Mouse (Mus musculus) liver, embryonic 13.5 days (tissue): ENCODE measurements around the gene Itga9. TPM values are rescaled to one million over a fixed set of nuclear protein-coding genes. Genes with fewer than 3 reads are reported as not detected.

ENCODE experiments used
- ATAC-seq: fragments of 200-750 bp; cut with Nextera tagmentation; 2 replicates; pipeline ENCODE4 v1.8.0; 2017; ENCODE audit warnings: low read depth, mild to moderate bottlenecking, moderate number of reproducible peaks, moderate library complexity
- DNase-seq: peaks from one replicate; pipeline ENCODE4 v3.0.0; 2022
- H3K27ac ChIP-seq: fragments of 300-500 bp; sonication (generic); 2 replicates; pipeline ENCODE4 v1.5.1; 2015; ENCODE audit warnings: moderate library complexity, mild to moderate bottlenecking, inconsistent platforms
- H3K27me3 ChIP-seq: fragments of 300-500 bp; sonication (generic); 2 replicates; pipeline ENCODE4 v1.6.1; 2015; ENCODE audit warnings: mild to moderate bottlenecking, inconsistent platforms
- H3K36me3 ChIP-seq: fragments of 300-500 bp; sonication (generic); 2 replicates; pipeline ENCODE4 v1.6.1; 2015; ENCODE audit warnings: mild to moderate bottlenecking, inconsistent platforms
- H3K4me1 ChIP-seq: fragments of 300-500 bp; sonication (generic); replicated peaks from 2 replicates; pipeline ENCODE4 v1.6.1; 2015; ENCODE audit warnings: inconsistent platforms
- H3K4me2 ChIP-seq: fragments of 300-500 bp; sonication (generic); 2 replicates; pipeline ENCODE4 v1.6.1; 2015; ENCODE audit warnings: inconsistent platforms, mild to moderate bottlenecking, moderate library complexity
- H3K4me3 ChIP-seq: fragments of 300-500 bp; sonication (generic); replicated peaks from 2 replicates; pipeline ENCODE4 v1.5.1; 2015; ENCODE audit warnings: mild to moderate bottlenecking, inconsistent platforms
- H3K9ac ChIP-seq: fragments of 300-500 bp; sonication (generic); 2 replicates; pipeline ENCODE4 v1.6.1; 2015; ENCODE audit warnings: mild to moderate bottlenecking, inconsistent platforms
- H3K9me3 ChIP-seq: fragments of 300-500 bp; sonication (generic); replicated peaks from 2 replicates; pipeline ENCODE4 v1.6.1; 2016; ENCODE audit warnings: inconsistent platforms
- WGBS: fragments of 180-500 bp; shearing (Covaris S2); methylation state at CpG from one replicate; pipeline ENCODE4 v1.1.7; 2015; ENCODE audit not compliant: insufficient replicate concordance; 5-methylcytosine and 5-hydroxymethylcytosine counted together
- polyA plus RNA-seq: library from polyadenylated mRNA; unstranded; fragments of >200 nt; fragmentation: Nextera tagmentation; extraction: Ambion mirVana; gene quantifications from 2 replicates; pipeline ENCODE4 v1.2.1, GENCODE M21; 2015

Itga9 gene
- polyA plus RNA-seq, 1 experiment from 2014 or later: 2.2 TPM

GRCm38 (mm10) chr9:118885785-118886184 lies 279.3 kb downstream of the Itga9 start:
- H3K4me3 ChIP-seq: no peak overlapping the region
- H3K4me1 ChIP-seq: no peaks in the 10 kb centered on the region
- H3K27me3 ChIP-seq: no peaks in the 10 kb centered on the region
- WGBS: 57% methylated on average over 6 of the region's 6 CpGs
- H3K27ac ChIP-seq: no peak overlapping the region
- no peak overlapping the region for H3K4me2 ChIP-seq
- ATAC-seq: no peak
- H3K9me3 ChIP-seq: no peaks in the 10 kb centered on the region
- no peak for DNase-seq
- no peak overlapping the region for H3K9ac ChIP-seq
- H3K36me3 ChIP-seq: no peaks in the 10 kb centered on the region

DNA sequence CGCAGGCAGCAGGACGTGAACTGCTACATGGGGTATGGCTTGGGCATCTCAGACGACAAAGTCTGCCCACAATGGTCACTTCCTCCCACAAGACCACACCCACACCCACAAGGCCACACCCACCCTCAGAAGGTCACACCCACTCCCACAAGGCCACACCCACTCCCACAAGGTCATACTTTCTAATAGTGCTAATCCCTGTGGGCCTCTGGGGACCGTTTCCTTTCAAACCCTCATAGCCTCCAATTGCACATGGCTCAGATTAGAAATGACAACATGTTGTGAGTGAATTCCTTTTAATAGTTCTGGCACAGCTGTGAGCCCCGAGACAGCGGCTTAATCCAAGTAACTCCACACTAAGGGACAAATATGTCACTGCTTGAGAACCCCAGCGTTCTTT lies 280.7 kb downstream of the Itga9 start:
- Histone ChIP-seq H3K9me3 (no peaks in the 10 kb centered on the region), H3K4me2 (no peak overlapping the region), H3K36me3 (no peaks in the 10 kb centered on the region), H3K9ac (no peak overlapping the region), H3K27me3 (no peaks in the 10 kb centered on the region), H3K4me1 (no peaks in the 10 kb centered on the region), H3K27ac (no peak overlapping the region), H3K4me3 (no peak overlapping the region)
- DNase-seq (no peak), ATAC-seq (no peak)
- 69% methylated on average over 7 of the region's 7 CpGs for WGBS

DNA sequence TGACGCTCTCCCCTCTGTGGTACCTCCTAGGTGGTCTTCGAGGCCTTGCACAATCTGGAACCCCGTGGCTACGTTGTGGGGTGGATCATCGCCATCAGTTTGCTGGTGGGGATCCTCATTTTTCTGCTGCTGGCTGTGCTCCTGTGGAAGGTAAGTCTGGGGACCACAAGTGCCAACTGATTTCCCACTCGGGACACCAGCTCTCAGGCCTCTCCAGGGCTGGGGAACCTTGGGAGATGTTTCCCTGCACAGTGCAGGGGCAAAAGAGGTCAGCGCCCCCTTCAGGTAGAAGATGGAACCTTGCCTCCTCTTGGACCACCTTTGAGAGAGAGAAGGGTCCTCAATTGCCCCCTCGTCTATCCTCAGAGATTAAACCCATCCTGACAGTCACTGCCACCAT lies 281.2 kb downstream of the Itga9 start:
- Histone ChIP-seq H3K27me3 (no peaks in the 10 kb centered on the region), H3K4me3 (no peak overlapping the region), H3K36me3 (no peaks in the 10 kb centered on the region), H3K27ac (no peak overlapping the region), H3K9me3 (no peaks in the 10 kb centered on the region), H3K4me2 (no peak overlapping the region), H3K4me1 (no peaks in the 10 kb centered on the region), H3K9ac (no peak overlapping the region)
- DNase-seq (no peak), ATAC-seq (no peak)
- 78% methylated on average over 8 of the region's 8 CpGs for WGBS

DNA sequence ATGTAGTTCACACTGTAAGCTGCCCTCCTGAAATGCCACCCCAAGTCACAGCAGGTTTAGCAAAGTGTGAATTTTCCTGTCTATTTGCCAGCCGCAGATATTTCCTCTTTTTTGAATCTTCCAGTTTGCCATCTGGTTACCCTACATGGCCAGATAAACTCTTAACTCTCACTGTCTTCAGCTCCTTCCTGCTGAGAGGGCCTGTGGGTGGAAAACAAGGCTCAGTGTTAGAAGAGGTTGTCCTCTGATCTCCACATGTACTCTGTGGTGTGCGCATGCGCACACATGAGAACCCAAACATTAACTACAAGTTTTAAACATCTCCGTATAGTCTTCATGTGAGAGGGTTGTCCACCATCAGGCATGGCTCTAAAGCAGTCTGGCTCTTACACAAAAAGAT lies 283.7 kb downstream of the Itga9 start:
- no peak for DNase-seq
- H3K4me3 ChIP-seq: no peak overlapping the region
- no peaks in the 10 kb centered on the region for H3K36me3 ChIP-seq
- ATAC-seq: no peak
- 41% methylated on average over 4 of the region's 4 CpGs for WGBS
- no peak overlapping the region for H3K4me2 ChIP-seq
- no peaks in the 10 kb centered on the region for H3K9me3 ChIP-seq
- no peak overlapping the region for H3K27ac ChIP-seq
- H3K9ac ChIP-seq: no peak overlapping the region
- H3K27me3 ChIP-seq: no peaks in the 10 kb centered on the region
- no peaks in the 10 kb centered on the region for H3K4me1 ChIP-seq

DNA sequence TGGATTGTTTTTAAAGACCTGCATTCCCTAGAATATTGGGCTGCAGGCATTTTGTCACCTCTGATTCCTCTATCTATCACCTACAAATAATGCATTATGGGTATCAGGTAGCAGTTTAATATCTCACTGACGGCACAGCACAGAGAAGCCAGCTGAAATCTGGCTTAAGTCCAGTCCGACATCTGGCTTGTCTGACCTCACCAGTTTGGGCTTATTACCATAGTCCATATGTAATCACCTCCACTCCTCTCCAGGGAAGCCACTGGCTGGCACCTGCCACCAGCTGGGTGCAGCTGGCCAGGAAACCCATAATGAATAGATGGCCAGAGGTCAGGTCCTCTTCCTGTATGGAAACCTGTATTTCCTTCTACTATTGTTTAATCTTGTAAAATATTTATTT lies 284.2 kb downstream of the Itga9 start:
- H3K9ac ChIP-seq: no peak overlapping the region
- WGBS: 67% methylated on average over 2 of the region's 2 CpGs
- no peak overlapping the region for H3K4me2 ChIP-seq
- no peaks in the 10 kb centered on the region for H3K27me3 ChIP-seq
- ATAC-seq (no peak), DNase-seq (no peak)
- H3K27ac ChIP-seq: no peak overlapping the region
- no peak overlapping the region for H3K4me3 ChIP-seq
- H3K36me3 ChIP-seq: no peaks in the 10 kb centered on the region
- H3K4me1 ChIP-seq: no peaks in the 10 kb centered on the region
- H3K9me3 ChIP-seq: no peaks in the 10 kb centered on the region

GRCm38 (mm10) chr9:118891068-118891467 lies 284.6 kb downstream of the Itga9 start:
- Histone ChIP-seq H3K9me3 (no peaks in the 10 kb centered on the region), H3K4me3 (no peak overlapping the region), H3K9ac (no peak overlapping the region), H3K27me3 (no peaks in the 10 kb centered on the region), H3K27ac (no peak overlapping the region), H3K4me1 (no peaks in the 10 kb centered on the region), H3K4me2 (no peak overlapping the region), H3K36me3 (no peaks in the 10 kb centered on the region)
- 76% methylated on average over 6 of the region's 6 CpGs for WGBS
- DNase-seq: no peak
- no peak for ATAC-seq

DNA sequence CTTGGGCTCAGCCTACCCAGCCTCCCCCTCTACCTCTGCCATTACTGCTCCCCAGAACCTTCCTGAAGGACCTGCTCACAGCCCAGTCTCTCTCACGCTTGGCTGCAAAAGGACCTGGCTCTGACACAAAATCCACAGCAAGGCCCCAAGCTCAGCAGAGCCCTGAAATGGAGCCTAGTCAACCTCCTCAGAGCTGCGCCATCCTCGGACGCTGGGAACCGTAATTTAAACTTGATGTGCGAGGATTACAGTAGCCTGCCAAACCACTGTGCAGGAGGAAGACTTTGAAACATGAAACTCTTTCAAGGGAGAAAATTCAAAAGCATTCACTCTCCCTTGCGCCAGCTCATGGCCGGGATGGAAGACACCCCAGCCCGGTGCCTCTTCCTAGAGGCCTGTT lies 285.1 kb downstream of the Itga9 start:
- no peak overlapping the region for H3K4me3 ChIP-seq
- 77% methylated on average over 9 of the region's 9 CpGs for WGBS
- H3K27me3 ChIP-seq: no peaks in the 10 kb centered on the region
- no peak for ATAC-seq
- DNase-seq: no peak
- no peak overlapping the region for H3K4me2 ChIP-seq
- H3K9ac ChIP-seq: no peak overlapping the region
- H3K9me3 ChIP-seq: no peaks in the 10 kb centered on the region
- no peaks in the 10 kb centered on the region for H3K4me1 ChIP-seq
- H3K27ac ChIP-seq: no peak overlapping the region
- H3K36me3 ChIP-seq: no peaks in the 10 kb centered on the region

- H3K27ac ChIP-seq: no peak overlapping the region
- no peaks in the 10 kb centered on the region for H3K36me3 ChIP-seq
- H3K4me3 ChIP-seq: no peak overlapping the region
- H3K27me3 ChIP-seq: no peaks in the 10 kb centered on the region
- H3K9me3 ChIP-seq: no peaks in the 10 kb centered on the region
- H3K4me1 ChIP-seq: no peaks in the 10 kb centered on the region
- no peak overlapping the region for H3K4me2 ChIP-seq
- H3K9ac ChIP-seq: no peak overlapping the region
- no peak for DNase-seq
- ATAC-seq: no peak
- 50% methylated on average over 2 of the region's 2 CpGs for WGBS
Observed at GRCm38 (mm10) chr9:118895101-118895500, 288.6 kb downstream of the Itga9 start.

GRCm38 (mm10) chr9:118900677-118901076 lies 294.2 kb downstream of the Itga9 start:
- Histone ChIP-seq H3K4me2 (no peak overlapping the region), H3K27ac (no peak overlapping the region), H3K4me3 (no peak overlapping the region), H3K4me1 (no peaks in the 10 kb centered on the region), H3K9me3 (no peaks in the 10 kb centered on the region), H3K27me3 (no peaks in the 10 kb centered on the region), H3K9ac (no peak overlapping the region), H3K36me3 (no peaks in the 10 kb centered on the region)
- no peak for ATAC-seq
- DNase-seq: no peak
- 67% methylated on average over 2 of the region's 2 CpGs for WGBS

DNA sequence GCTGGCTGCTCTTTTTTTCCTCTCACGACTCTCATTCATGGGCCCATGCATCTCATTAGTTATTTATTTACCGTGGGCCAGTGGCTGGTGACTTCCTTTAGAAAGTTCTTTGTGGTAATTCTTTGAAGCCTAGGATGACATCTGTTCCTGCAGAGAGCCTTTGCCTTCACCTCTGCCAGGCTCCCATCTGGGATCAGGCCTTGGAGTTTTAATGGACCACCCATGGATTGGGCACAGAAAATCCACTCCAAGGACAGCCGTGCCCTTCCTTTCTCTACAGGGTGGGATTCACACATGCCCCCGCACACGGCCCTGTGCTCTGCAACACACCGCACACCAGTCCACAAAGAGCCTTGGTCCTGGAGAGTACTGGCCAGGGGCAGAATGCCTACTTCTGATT lies 295.4 kb downstream of the Itga9 start:
- no peaks in the 10 kb centered on the region for H3K27me3 ChIP-seq
- no peak overlapping the region for H3K27ac ChIP-seq
- H3K4me3 ChIP-seq: no peak overlapping the region
- WGBS: 64% methylated on average over 6 of the region's 6 CpGs
- H3K4me1 ChIP-seq: no peaks in the 10 kb centered on the region
- H3K9ac ChIP-seq: no peak overlapping the region
- ATAC-seq (no peak), DNase-seq (no peak)
- H3K4me2 ChIP-seq: no peak overlapping the region
- H3K36me3 ChIP-seq: no peaks in the 10 kb centered on the region
- H3K9me3 ChIP-seq: no peaks in the 10 kb centered on the region

- H3K4me2 ChIP-seq: no peak overlapping the region
- no peaks in the 10 kb centered on the region for H3K27me3 ChIP-seq
- ATAC-seq: no peak
- no peaks in the 10 kb centered on the region for H3K4me1 ChIP-seq
- H3K9me3 ChIP-seq: no peaks in the 10 kb centered on the region
- H3K27ac ChIP-seq: no peak overlapping the region
- no peaks in the 10 kb centered on the region for H3K36me3 ChIP-seq
- peak; percentile 32 for DNase-seq
- no peak overlapping the region for H3K4me3 ChIP-seq
- H3K9ac ChIP-seq: no peak overlapping the region
- whole genome bisulfite sequencing: 44% methylated on average over 18 of the region's 18 CpGs
Observed at GRCm38 (mm10) chr9:118907934-118908620, 301.6 kb downstream of the Itga9 start.

DNA sequence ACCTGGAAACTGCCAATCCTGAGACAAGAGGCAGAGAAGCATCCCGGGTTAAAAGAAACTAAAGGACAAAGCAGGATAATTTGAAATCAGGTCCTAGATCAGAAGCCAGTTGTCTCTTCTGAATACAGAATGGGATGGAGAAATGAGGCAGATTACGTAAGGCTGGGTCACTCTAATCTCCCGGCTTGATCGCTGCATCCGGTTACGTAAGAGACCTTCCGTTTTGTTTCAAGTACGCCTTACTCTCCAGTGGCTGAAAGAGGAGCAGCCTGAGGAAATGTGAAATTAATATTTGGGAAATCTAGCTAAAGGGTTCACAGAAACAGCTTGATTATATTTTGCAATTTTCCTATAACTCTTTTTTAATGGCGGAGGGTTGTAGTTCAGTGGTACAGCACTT lies 306.6 kb downstream of the Itga9 start:
- H3K9ac ChIP-seq: no peak overlapping the region
- H3K36me3 ChIP-seq: no peaks in the 10 kb centered on the region
- no peaks in the 10 kb centered on the region for H3K27me3 ChIP-seq
- H3K4me2 ChIP-seq: no peak overlapping the region
- 43% methylated on average over 9 of the region's 9 CpGs for WGBS
- no peaks in the 10 kb centered on the region for H3K9me3 ChIP-seq
- no peak for ATAC-seq
- no peak for DNase-seq
- H3K4me1 ChIP-seq: 0 out of 2 replicates have a peak, but pooled peaks cover 3% of the 10 kb centered on the region
- no peak overlapping the region for H3K4me3 ChIP-seq
- no peak overlapping the region for H3K27ac ChIP-seq
